Mouse (Mus musculus): ENCODE measurements around the gene Rps9. TPM values are rescaled to one million over a fixed set of nuclear protein-coding genes. Genes with fewer than 3 reads are reported as not detected.

Gene Rps9
- total and polyA plus RNA-seq, 3 experiments: 2,959 to 5,555 (median 4,060) TPM

DNA sequence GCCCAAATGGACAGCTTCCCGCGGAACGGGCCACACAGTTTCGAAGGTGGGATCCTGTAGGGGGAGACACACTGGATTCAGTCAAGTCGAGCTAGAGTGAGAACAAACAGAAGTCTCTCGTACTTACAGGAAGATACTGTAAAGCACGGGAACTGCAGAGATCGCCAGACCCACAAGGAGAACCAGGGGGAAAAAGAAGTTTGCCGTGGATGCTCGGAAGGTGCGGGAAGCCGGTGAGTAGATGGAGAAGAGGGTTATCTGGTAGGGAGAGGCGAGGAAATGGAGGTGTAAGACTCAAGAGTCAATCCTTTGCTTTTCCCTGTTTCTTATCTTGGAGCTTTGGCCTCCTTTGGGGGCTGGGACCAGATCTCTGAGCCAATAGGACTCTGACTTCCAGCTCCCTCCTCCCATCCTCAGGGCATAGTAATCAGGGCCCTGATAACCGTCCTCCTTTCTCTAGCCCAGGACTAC is 36.8 kb upstream of the Rps9 start:
- Histone ChIP-seq H3K27ac (ENCODE audit: insufficient read depth, low read depth) (no peak overlapping the region), H3K4me3 (replicated peaks in 1 of 3; ENCODE audit: low read depth in 2 of 3, low read length in 2 of 3, poor library complexity in 1 of 3) (no peak overlapping the region), H3K27me3 (replicated peaks) (no peaks in the 10 kb centered on the region), H3K4me1 (ENCODE audit: control insufficient read depth in 1 of 2, insufficient read depth in 2 of 2) (peaks cover 0 to 25% of the 10 kb centered on the region in 2 experiments; a peak in 2 of 4 replicates), H3K79me2 (replicated peaks; ENCODE audit: control insufficient read depth, extremely low read depth, insufficient read depth, poor library complexity, severe bottlenecking) (peaks cover 13% of the 10 kb centered on the region; the same call in 1 of the 2 replicates), H3K9ac (ENCODE audit: insufficient read depth, low read depth) (no peak overlapping the region), H3K36me3 (replicated peaks in 1 of 2; ENCODE audit: control insufficient read depth in 1 of 2, insufficient read depth in 1 of 2, low read length in 1 of 2) (peaks cover 6 to 31% of the 10 kb centered on the region in 2 experiments), H3K4me2 (ENCODE audit: insufficient read depth, low read depth, poor library complexity, severe bottlenecking) (no peak overlapping the region), H3K9me3 (replicated peaks; ENCODE audit: low read length) (no peaks in the 10 kb centered on the region)
- dilution Hi-C loops (cut with MboI; ENCODE audit: extremely low pct_ligation_motif_present, extremely low pct_unique_long_range_greater_than_20kb, low sequenced_read_pairs) (no loop called here), in situ Hi-C loops (cut with MboI; ENCODE audit: low pct_ligation_motif_present, low pct_unique_long_range_greater_than_20kb, low sequenced_read_pairs) (no loop called here)
- TF ChIP-seq MEF2A (IDR thresholded peaks at IDR 0.05; ENCODE audit: borderline replicate concordance, low read depth, low read length) (no peak), POLR2A (IDR thresholded peaks at IDR 0.05; ENCODE audit: low read depth, low read length) (no peak), HCFC1 (IDR thresholded peaks at IDR 0.05; ENCODE audit: low read depth, low read length) (no peak)
- DNase-seq (ENCODE audit: extremely low read depth): no peak

DNA sequence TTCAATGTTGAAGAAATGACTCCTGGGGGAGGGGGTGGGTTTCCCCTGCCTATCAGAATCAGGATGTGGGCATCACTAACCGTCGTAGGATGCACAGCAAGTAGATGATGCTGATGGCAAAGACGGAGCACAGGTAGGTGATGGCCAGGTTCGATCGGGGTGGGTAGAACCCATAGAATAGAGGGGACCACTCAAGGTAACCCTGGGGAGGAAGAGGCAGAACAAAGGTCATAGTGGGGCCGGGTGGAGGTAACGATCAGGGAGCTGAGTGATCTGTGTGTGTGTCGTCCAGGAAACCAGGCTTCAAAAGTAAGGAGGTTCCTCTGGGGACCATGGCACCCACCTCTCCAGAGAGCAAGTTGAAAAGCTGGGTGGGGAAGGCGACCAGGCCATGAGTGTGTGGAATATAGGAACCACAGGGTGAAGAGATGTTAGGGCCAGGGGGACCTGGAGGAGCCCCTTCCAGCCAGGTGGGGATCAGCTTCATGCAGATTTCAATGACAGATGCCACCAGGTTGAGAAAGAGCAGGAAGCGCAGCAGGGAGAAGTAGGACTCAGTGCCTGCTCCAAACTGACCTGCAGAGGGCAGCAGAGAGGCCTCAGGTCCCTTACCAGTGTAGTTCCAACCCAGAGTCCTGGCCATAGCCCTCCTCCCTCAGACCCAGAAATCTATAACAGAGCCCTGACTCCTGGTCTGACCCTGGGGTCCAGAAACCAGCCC is 29.1 kb upstream of the Rps9 start:
- Histone ChIP-seq H3K27me3 (replicated peaks) (no peaks in the 10 kb centered on the region), H3K36me3 (replicated peaks in 1 of 2; ENCODE audit: control insufficient read depth in 1 of 2, insufficient read depth in 1 of 2, low read length in 1 of 2) (peaks cover 0 to 39% of the 10 kb centered on the region in 2 experiments), H3K9ac (ENCODE audit: insufficient read depth, low read depth) (no peak overlapping the region), H3K27ac (ENCODE audit: insufficient read depth, low read depth) (no peak overlapping the region), H3K4me2 (ENCODE audit: insufficient read depth, low read depth, poor library complexity, severe bottlenecking) (no peak overlapping the region), H3K4me3 (replicated peaks in 1 of 3; ENCODE audit: low read depth in 2 of 3, low read length in 2 of 3, poor library complexity in 1 of 3) (no peak overlapping the region), H3K9me3 (replicated peaks; ENCODE audit: low read length) (no peaks in the 10 kb centered on the region), H3K4me1 (ENCODE audit: control insufficient read depth in 1 of 2, insufficient read depth in 2 of 2) (peaks cover 0 to 28% of the 10 kb centered on the region in 2 experiments; a peak in 2 of 4 replicates), H3K79me2 (replicated peaks; ENCODE audit: control insufficient read depth, extremely low read depth, insufficient read depth, poor library complexity, severe bottlenecking) (no peaks in the 10 kb centered on the region)
- peak; percentile 71 for TF ChIP-seq RAD21 (IDR thresholded peaks at IDR 0.05; ENCODE audit: low read depth, low read length)
- no peak for TF ChIP-seq GABPA (IDR thresholded peaks at IDR 0.05; ENCODE audit: insufficient replicate concordance, low read depth, low read length)
- no peak for TF ChIP-seq JUN (IDR thresholded peaks at IDR 0.05; ENCODE audit: insufficient read depth, low read depth, low read length)
- no peak for TF ChIP-seq MYC (IDR thresholded peaks at IDR 0.05; ENCODE audit: low read depth, low read length)
- no peak for TF ChIP-seq E2F4 (IDR thresholded peaks at IDR 0.05; ENCODE audit: insufficient replicate concordance, low read depth, low read length)
- peak; percentile 14; the same call in 1 of the 2 replicates for TF ChIP-seq ZC3H11A (IDR thresholded peaks at IDR 0.05; ENCODE audit: low read depth, low read length)
- TF ChIP-seq MAZ (IDR thresholded peaks at IDR 0.05; ENCODE audit: low read depth, low read length): no peak
- TF ChIP-seq POLR2A (IDR thresholded peaks at IDR 0.05; ENCODE audit: low read depth, low read length): no peak
- TF ChIP-seq MAX (IDR thresholded peaks at IDR 0.05; ENCODE audit: low read length): no peak
- no peak for TF ChIP-seq HCFC1 (IDR thresholded peaks at IDR 0.05; ENCODE audit: low read depth, low read length)
- no peak for TF ChIP-seq EP300 (IDR thresholded peaks at IDR 0.05; ENCODE audit: low read length)
- TF ChIP-seq MEF2A (IDR thresholded peaks at IDR 0.05; ENCODE audit: borderline replicate concordance, low read depth, low read length): no peak
- no peak for TF ChIP-seq RCOR1 (conservative IDR thresholded peaks at IDR 0.05; ENCODE audit: low read depth, low read length)
- no peak for TF ChIP-seq BHLHE40 (IDR thresholded peaks at IDR 0.05; ENCODE audit: low read depth, low read length)
- no peak for TF ChIP-seq PAX5 (IDR thresholded peaks at IDR 0.05; ENCODE audit: low read length)
- TF ChIP-seq MXI1 (IDR thresholded peaks at IDR 0.05; ENCODE audit: low read depth, low read length): no peak
- TF ChIP-seq ELF1 (IDR thresholded peaks at IDR 0.05; ENCODE audit: low read depth, low read length): 0 out of 2 replicates have a peak, but pooled peaks have one; percentile 38
- peak; percentile 84 for TF ChIP-seq SMC3 (IDR thresholded peaks at IDR 0.05; ENCODE audit: low read depth, low read length)
- TF ChIP-seq TCF12 (IDR thresholded peaks at IDR 0.05; ENCODE audit: low read depth, low read length): 0 out of 2 replicates have a peak, but pooled peaks have one; percentile 14
- TF ChIP-seq POLR2AphosphoS2 (IDR thresholded peaks at IDR 0.05; ENCODE audit: low read depth, low read length): no peak
- no peak for TF ChIP-seq ZMIZ1 (IDR thresholded peaks at IDR 0.05; ENCODE audit: low read depth, low read length)
- no peak for TF ChIP-seq USF1 (IDR thresholded peaks at IDR 0.05; ENCODE audit: low read depth, low read length)
- TF ChIP-seq USF2 (conservative IDR thresholded peaks at IDR 0.05; ENCODE audit: low read depth, low read length): no peak
- TF ChIP-seq JUND (conservative IDR thresholded peaks at IDR 0.05; ENCODE audit: low read depth, low read length): no peak
- TF ChIP-seq CTCF (conservative IDR thresholded peaks at IDR 0.05 in 1 of 2, IDR thresholded peaks at IDR 0.05 in 1 of 2; ENCODE audit: low read depth in 2 of 2, low read length in 2 of 2): peak; percentile 88 to 96
- TF ChIP-seq IRF4 (IDR thresholded peaks at IDR 0.05; ENCODE audit: low read depth, low read length): peak; percentile 17; the same call in 1 of the 2 replicates
- no peak for TF ChIP-seq UBTF (IDR thresholded peaks at IDR 0.05; ENCODE audit: low read depth, low read length)
- TF ChIP-seq TBP (conservative IDR thresholded peaks at IDR 0.05; ENCODE audit: low read depth, low read length): no peak
- DNase-seq (ENCODE audit: extremely low read depth): peak; percentile 85
- in situ Hi-C loops (cut with MboI; ENCODE audit: low pct_ligation_motif_present, low pct_unique_long_range_greater_than_20kb, low sequenced_read_pairs): no loop called here
- dilution Hi-C loops (cut with MboI; ENCODE audit: extremely low pct_ligation_motif_present, extremely low pct_unique_long_range_greater_than_20kb, low sequenced_read_pairs): no loop called here

Measured in CH12.LX (cell line).